In the genomic region with DNA sequence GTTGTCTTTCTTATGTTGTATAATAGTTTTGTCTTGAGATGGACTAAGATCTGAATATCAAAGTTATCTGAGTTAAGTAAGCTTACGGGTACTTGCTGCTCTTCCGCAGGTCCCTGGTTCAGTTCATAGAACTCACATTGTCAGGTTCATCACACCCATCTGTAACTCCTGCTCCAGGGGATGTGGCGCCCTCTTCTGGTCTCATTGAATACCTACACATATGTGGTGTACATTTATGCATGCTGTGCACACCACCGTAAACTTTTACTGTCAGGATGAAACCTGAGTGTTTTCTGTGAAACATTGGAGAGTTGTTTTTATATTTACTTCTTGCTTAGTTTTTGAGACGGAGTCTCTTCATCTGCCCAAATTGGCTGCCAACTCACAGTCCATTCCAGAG, we compare ENCODE assay signal across 15 mouse cellular contexts. TPM values are rescaled to one million over a fixed set of nuclear protein-coding genes. Genes with fewer than 3 reads are reported as not detected.
DNase-seq lines count a peak whose midpoint lies in the region; ATAC-seq and TF ChIP-seq lines count a peak whose summit lies in the region.
"Had no signal": no experiment of that assay in that cellular context is flagged by ENCODE, and none has a peak within 500 bp of the region (broad histone marks: within the 10 kb centered on the region; RNA-seq: fewer than 3 reads in every experiment).

No protein-coding gene starts in this region.

- DNase-seq in CD4-positive, CD25-positive, alpha-beta regulatory T cell, adult 2 months (ENCODE audit: low read depth, low spot score): peak; percentile 57
- no peak for DNase-seq in layer of hippocampus, adult 2 months (ENCODE audit: low spot score in 2 of 2)
- no peak for DNase-seq in layer of hippocampus, adult 9-10 months (ENCODE audit: low spot score)
- peak; percentile 40 for DNase-seq in ES-E14 (ENCODE audit: low read depth, low spot score)
- DNase-seq in liver, embryonic 14.5 days (ENCODE audit: low read depth in 3 of 3, low spot score in 3 of 3): no peak
- no peak for DNase-seq in frontal cortex, postnatal 14 days (ENCODE audit: low spot score in 2 of 2)
- no peak for DNase-seq in ovary, adult 18-20 months (ENCODE audit: low spot score)
- DNase-seq: kidney, adult 18-20 months; lung, adult 2 months; midbrain, embryonic 14.5 days; thymus, postnatal 36 days had no signal

- 88% methylated on average over 5 of the region's 5 CpGs for WGBS in liver, embryonic 14.5 days (ENCODE audit: insufficient replicate concordance)

- no peaks in the 10 kb centered on the region for H3K9me3 ChIP-seq in ES-E14 (ENCODE audit: control insufficient read depth, insufficient read depth, low read depth, low read length)
- no peaks in the 10 kb centered on the region; the same call in 1 of the 2 replicates for H3K9me3 ChIP-seq in liver, embryonic 14.5 days (ENCODE audit: control insufficient read depth, low read length)
- H3K9me3 ChIP-seq: forebrain, embryonic 12.5 days had no signal

- H3K27me3 ChIP-seq in liver, embryonic 14.5 days (ENCODE audit: control insufficient read depth, insufficient read depth, low read length): no peaks in the 10 kb centered on the region
- H3K27me3 ChIP-seq: forebrain, embryonic 12.5 days had no signal

- H3K4me1 ChIP-seq in ES-E14 (ENCODE audit: control insufficient read depth in 2 of 2, insufficient read depth in 2 of 2, low read length in 2 of 2, poor library complexity in 1 of 2): no peaks in the 10 kb centered on the region
- H3K4me1 ChIP-seq in liver, embryonic 14.5 days (replicated peaks; ENCODE audit: control insufficient read depth in 2 of 2, insufficient read depth in 2 of 2, low read length in 1 of 2): no peaks in the 10 kb centered on the region; a peak in 1 of 4 replicates
- H3K4me1 ChIP-seq: forebrain, embryonic 12.5 days had no signal

- TF ChIP-seq CTCF in layer of hippocampus, adult 2 months (conservative IDR thresholded peaks at IDR 0.05): peak; percentile 65
- TF ChIP-seq CTCF in liver, embryonic 14.5 days (IDR thresholded peaks at IDR 0.05; ENCODE audit: low read depth): peak; percentile 49

- no peak overlapping the region for H3K27ac ChIP-seq in layer of hippocampus, adult 2 months
- H3K27ac ChIP-seq in ES-E14 (ENCODE audit: insufficient read depth, low read depth, low read length, poor library complexity, severe bottlenecking): no peak overlapping the region
- no peak overlapping the region for H3K27ac ChIP-seq in liver, embryonic 14.5 days
- H3K27ac ChIP-seq: forebrain, embryonic 12.5 days had no signal

- H3K4me3 ChIP-seq in layer of hippocampus, adult 2 months: no peak overlapping the region
- H3K4me3 ChIP-seq in ES-E14 (ENCODE audit: insufficient read depth in 1 of 2, low read depth in 1 of 2, low read length in 2 of 2, poor library complexity in 1 of 2, severe bottlenecking in 1 of 2): no peak overlapping the region
- no peak overlapping the region for H3K4me3 ChIP-seq in liver, embryonic 14.5 days (ENCODE audit: insufficient read depth in 1 of 2, low read depth in 2 of 2, low read length in 2 of 2)
- H3K4me3 ChIP-seq: forebrain, embryonic 12.5 days had no signal

- in situ Hi-C loops in ES-E14 (cut with MboI; ENCODE audit: low sequenced_read_pairs in 2 of 2, unreplicated experiment in 2 of 2): no loop called here

- peaks cover 14% of the 10 kb centered on the region for H3K36me3 ChIP-seq in ES-E14 (ENCODE audit: control insufficient read depth, insufficient read depth, low read length, poor library complexity, severe bottlenecking)
- H3K36me3 ChIP-seq in liver, embryonic 14.5 days (replicated peaks; ENCODE audit: control insufficient read depth, insufficient read depth, low read depth): peaks cover 80% of the 10 kb centered on the region

- ATAC-seq in CD4-positive, CD25-positive, alpha-beta regulatory T cell, adult 4 months: no peak
- no peak for ATAC-seq in liver, embryonic 14.5 days (ENCODE audit: insufficient read depth)

- TF ChIP-seq EP300 in liver, embryonic 14.5 days (IDR thresholded peaks at IDR 0.05; ENCODE audit: low read depth): no peak

- H3K9ac ChIP-seq in ES-E14 (ENCODE audit: insufficient read depth, low read depth, low read length, poor library complexity, severe bottlenecking): no peak overlapping the region
- no peak overlapping the region for H3K9ac ChIP-seq in liver, embryonic 14.5 days (replicated peaks)
- H3K9ac ChIP-seq: forebrain, embryonic 12.5 days had no signal

- H3K4me2 ChIP-seq in liver, embryonic 14.5 days (ENCODE audit: low read depth): no peak overlapping the region
- H3K4me2 ChIP-seq: forebrain, embryonic 12.5 days; heart, embryonic 11.5 days had no signal

TF ChIP-seq in ES-E14, 5 proteins besides CTCF, POLR2A, EP300 and RAD21:
- no peak for TF ChIP-seq ZNF384 (IDR thresholded peaks at IDR 0.05; ENCODE audit: low read depth, low read length)
- TF ChIP-seq CHD2 (IDR thresholded peaks at IDR 0.05; ENCODE audit: low read depth, low read length): no peak
- 0 out of 2 replicates have a peak, but pooled peaks have one; percentile 27 for TF ChIP-seq HCFC1 (IDR thresholded peaks at IDR 0.05; ENCODE audit: borderline replicate concordance, insufficient read depth, low read length)
- 0 out of 2 replicates have a peak, but pooled peaks have one; percentile 6 for TF ChIP-seq ZC3H11A (IDR thresholded peaks at IDR 0.05; ENCODE audit: borderline replicate concordance, low read depth, low read length)
- TF ChIP-seq MAFK (IDR thresholded peaks at IDR 0.05; ENCODE audit: insufficient read depth, low read depth, low read length): no peak

RNA-seq across cellular contexts. Expression of a gene that starts 9.2 kb away (rescaled TPM):
- polyA plus RNA-seq in CD4-positive, CD25-positive, alpha-beta regulatory T cell, adult 4 months (2017; shearing (Covaris generic)): 10 to 100 TPM; 19.9 to 23.4 TPM
- total RNA-seq in layer of hippocampus, adult 2 months (2021): 100 to 1,000 TPM; 162 to 170 TPM
- total RNA-seq in ES-E14 (2012; rRNA removed): 17.9 and 21.6 TPM in 2 replicates
- 16.8 and 18.5 TPM in 2 replicates for polyA plus RNA-seq in liver, embryonic 14.5 days (2012; rRNA removed)
- polyA plus RNA-seq in liver, embryonic 14.5 days (2014; fragmentation: Nextera tagmentation; extraction: Ambion mirVana): 11.7 and 13.6 TPM in 2 replicates

RNA-seq across cellular contexts. Expression of a gene that starts 19.9 kb away (rescaled TPM):
- polyA plus RNA-seq in CD4-positive, CD25-positive, alpha-beta regulatory T cell, adult 4 months (2017; shearing (Covaris generic)): 100 to 1,000 TPM; 133 to 142 TPM
- total RNA-seq in layer of hippocampus, adult 2 months (2021): 100 to 1,000 TPM; 149 to 156 TPM
- total RNA-seq in ES-E14 (2012; rRNA removed): 50.1 and 56.0 TPM in 2 replicates
- 17.9 and 22.9 TPM in 2 replicates for polyA plus RNA-seq in liver, embryonic 14.5 days (2012; rRNA removed)
- polyA plus RNA-seq in liver, embryonic 14.5 days (2014; fragmentation: Nextera tagmentation; extraction: Ambion mirVana): 19.6 and 22.9 TPM in 2 replicates

RNA-seq across cellular contexts. Expression of a gene that starts 59.9 kb away (rescaled TPM):
- polyA plus RNA-seq in CD4-positive, CD25-positive, alpha-beta regulatory T cell, adult 4 months (2017; shearing (Covaris generic)): under 1 TPM in 1 of 2 experiments, not detected in 1; 0.05 TPM
- 10 to 100 TPM; 34.7 to 38.8 TPM for total RNA-seq in layer of hippocampus, adult 2 months (2021)
- 8.8 and 17.9 TPM in 2 replicates for total RNA-seq in ES-E14 (2012; rRNA removed)
- polyA plus RNA-seq in liver, embryonic 14.5 days (2012; rRNA removed): 4.6 and 4.9 TPM in 2 replicates
- polyA plus RNA-seq in liver, embryonic 14.5 days (2014; fragmentation: Nextera tagmentation; extraction: Ambion mirVana): 4.5 and 5.4 TPM in 2 replicates
- total RNA-seq: neutrophil, adult 5-6 weeks had no signal

Comparison
In these comparisons a context has a peak if more than half of its experiments do, and no peak if none do; other contexts are left out.
1. DNase-seq: peak in CD4-positive, CD25-positive, alpha-beta regulatory T cell, adult 2 months (single experiment) and ES-E14 (single experiment); none in layer of hippocampus, adult 2 months (0 of 2), layer of hippocampus, adult 9-10 months (single experiment), liver, embryonic 14.5 days (0 of 3), frontal cortex, postnatal 14 days (0 of 2) and ovary, adult 18-20 months (single experiment).